Mouse (Mus musculus): ENCODE measurements around the gene Iars2. TPM values are rescaled to one million over a fixed set of nuclear protein-coding genes. Genes with fewer than 3 reads are reported as not detected.
A peak's percentile ranks its signal among the peaks of the same experiment; 100 is the strongest.

The Iars2 gene
- polyA plus RNA-seq, 1 experiment from 2014 or later = 34.1 TPM

DNA sequence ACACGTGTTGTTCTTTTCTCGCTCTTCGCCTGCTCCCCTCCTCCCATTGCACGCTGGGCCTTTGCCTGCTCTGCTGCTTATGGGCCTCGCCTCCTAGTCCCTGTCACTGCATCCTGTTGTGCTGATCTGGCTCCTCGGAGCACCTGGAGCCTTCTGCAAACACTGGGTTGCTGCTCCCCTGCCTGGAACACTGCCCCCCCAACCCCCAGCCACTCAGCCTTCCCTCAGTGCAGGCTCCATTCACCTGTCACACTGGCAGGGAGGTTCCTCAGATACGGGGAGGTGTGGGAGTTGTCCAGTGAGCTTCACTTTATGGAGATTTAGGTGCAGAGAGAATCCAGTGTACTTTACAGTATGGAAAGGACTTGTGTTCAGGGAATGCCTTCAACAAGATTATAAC, 83.7 kb downstream of the Iars2 start:
- H3K27me3 ChIP-seq (replicated peaks) = no peaks in the 10 kb centered on the region
- peaks cover 90% of the 10 kb centered on the region for H3K36me3 ChIP-seq
- H3K9ac ChIP-seq = no peak overlapping the region
- WGBS (ENCODE audit: insufficient replicate concordance) = 79% methylated on average over 7 of the region's 7 CpGs
- no peak overlapping the region for H3K4me3 ChIP-seq
- H3K4me2 ChIP-seq = no peak overlapping the region
- H3K4me1 ChIP-seq = no peaks in the 10 kb centered on the region; the same call in 1 of the 2 replicates
- no peak overlapping the region for H3K27ac ChIP-seq
- no peaks in the 10 kb centered on the region for H3K9me3 ChIP-seq (replicated peaks)
- ATAC-seq = no peak

GRCm38 (mm10) chr1:185243013-185243412, 86.2 kb downstream of the Iars2 start:
- peaks cover 92% of the 10 kb centered on the region for H3K36me3 ChIP-seq
- 83% methylated on average over 8 of the region's 8 CpGs for WGBS (ENCODE audit: insufficient replicate concordance)

GRCm38 (mm10) chr1:185236530-185236929, 92.7 kb downstream of the Iars2 start:
- ATAC-seq = peak; percentile 37; the same call in 1 of the 2 replicates
- Histone ChIP-seq H3K36me3 (peaks cover 76% of the 10 kb centered on the region), H3K4me3 (no peak overlapping the region), H3K4me1 (no peaks in the 10 kb centered on the region), H3K9me3 (replicated peaks) (no peaks in the 10 kb centered on the region), H3K27ac (no peak overlapping the region), H3K4me2 (no peak overlapping the region), H3K9ac (no peak overlapping the region), H3K27me3 (replicated peaks) (no peaks in the 10 kb centered on the region)
- 81% methylated on average over 4 of the region's 4 CpGs for WGBS (ENCODE audit: insufficient replicate concordance)

More at GRCm38 (mm10) chr1:185243013-185243412, 86.2 kb downstream of the Iars2 start:
- Histone ChIP-seq H3K27ac (no peak overlapping the region), H3K4me2 (no peak overlapping the region), H3K9me3 (replicated peaks) (no peaks in the 10 kb centered on the region), H3K4me1 (no peaks in the 10 kb centered on the region), H3K9ac (no peak overlapping the region), H3K27me3 (replicated peaks) (no peaks in the 10 kb centered on the region), H3K4me3 (no peak overlapping the region)
- no peak for ATAC-seq

- WGBS (ENCODE audit: insufficient replicate concordance) = 88% methylated on average over 5 of the region's 5 CpGs
- no peaks in the 10 kb centered on the region for H3K9me3 ChIP-seq (replicated peaks)
- H3K36me3 ChIP-seq = peaks cover 69% of the 10 kb centered on the region
- no peak overlapping the region for H3K4me3 ChIP-seq
- no peaks in the 10 kb centered on the region for H3K27me3 ChIP-seq (replicated peaks)
- no peak overlapping the region for H3K4me2 ChIP-seq
- peaks cover under 1% of the 10 kb centered on the region; the same call in 1 of the 2 replicates for H3K4me1 ChIP-seq
- no peak overlapping the region for H3K9ac ChIP-seq
- no peak overlapping the region for H3K27ac ChIP-seq
- no peak for ATAC-seq
These were observed 93.4 kb downstream of the Iars2 start for GRCm38 (mm10) chr1:185235837-185236236.

MicroRNAs within 50 kb of the gene (microRNA counts, 519-probe panel; counts per million panel counts)
- 4,814 counts per million, percentile 84 among the panel's probes with 10 or more counts for microRNA mmu-miR-194
- 582 counts per million, percentile 70 among the panel's probes with 10 or more counts for microRNA mmu-miR-664

Small RNA genes lying within 50 kb of the gene (microRNA-seq; reads per million reads assigned to microRNA genes)
- 8.8 reads per million, percentile 19 among the genes with 10 or more reads in this experiment for gene Mir194-1
- 6.3 reads per million, percentile 12 among the genes with 10 or more reads in this experiment for gene Mir215
- 16.2 reads per million, percentile 28 among the genes with 10 or more reads in this experiment for gene Mir664

Other genes with a start within 250 kb of the Iars2 start
- 18.4 and 19.3 TPM in 2 replicates for gene Rab3gap2, start 125.3 kb downstream of the Iars2 start, polyA plus RNA-seq (2016; fragmentation: Nextera tagmentation; extraction: Ambion mirVana)
- 19.2 and 19.9 TPM in 2 replicates for gene Bpnt1, start 2.8 kb upstream of the Iars2 start, polyA plus RNA-seq (2016; fragmentation: Nextera tagmentation; extraction: Ambion mirVana)
- gene Eprs, start 33.6 kb upstream of the Iars2 start, polyA plus RNA-seq (2016; fragmentation: Nextera tagmentation; extraction: Ambion mirVana) = 131 and 136 TPM in 2 replicates
- 17.6 and 18.5 TPM in 2 replicates for gene Slc30a10, start 125.5 kb upstream of the Iars2 start, polyA plus RNA-seq (2016; fragmentation: Nextera tagmentation; extraction: Ambion mirVana)